Mouse (Mus musculus) small intestine, adult 2 months (tissue): ENCODE measurements around the gene Defa17. TPM values are rescaled to one million over a fixed set of nuclear protein-coding genes. Genes with fewer than 3 reads are reported as not detected.
"Not testable (repeated sequence)": the region's sequence is repeated elsewhere in the genome, so short reads cannot be mapped to it uniquely, and the experiment has no call there.

Source experiments
- H3K27ac ChIP-seq: fragments of 200-500 bp; 2 replicates; pipeline ENCODE4 v1.5.1; 2012; ENCODE audit warnings: low read depth, low read length, control low read depth, inconsistent platforms; ENCODE audit not compliant: insufficient read depth
- H3K27me3 ChIP-seq: fragments of 200-500 bp; 2 replicates; pipeline ENCODE4 v1.6.1; 2012; ENCODE audit warnings: mild to moderate bottlenecking, moderate library complexity, low read length, inconsistent platforms; ENCODE audit not compliant: control insufficient read depth, insufficient read depth
- H3K36me3 ChIP-seq: fragments of 200-500 bp; 2 replicates; pipeline ENCODE4 v1.6.1; 2012; ENCODE audit warnings: mild to moderate bottlenecking, low read length, control low read depth, inconsistent platforms; ENCODE audit not compliant: control insufficient read depth, insufficient read depth
- H3K4me1 ChIP-seq: fragments of 200-500 bp; 2 replicates; pipeline ENCODE4 v1.6.1; 2012; ENCODE audit warnings: low read length, inconsistent platforms, mixed read lengths; ENCODE audit not compliant: control insufficient read depth, insufficient read depth, insufficient read length
- H3K4me3 ChIP-seq: fragments of 200-500 bp; 2 replicates; pipeline ENCODE4 v1.5.1; 2012; ENCODE audit warnings: low read depth, mild to moderate bottlenecking, control low read depth, inconsistent platforms, low read length, moderate library complexity
- WGBS: fragments of 180-500 bp; shearing (Covaris S2); methylation state at CpG from one replicate; pipeline ENCODE4 v1.1.7; 2018; 5-methylcytosine and 5-hydroxymethylcytosine counted together
- polyA plus RNA-seq: library from polyadenylated mRNA; depleted of rRNA; stranded (reverse); fragments of >200 nt; gene quantifications from 2 replicates; pipeline ENCODE4 v1.2.3, GENCODE M21; 2012; rRNA removed

Defa17 gene
- polyA plus RNA-seq, result 25.4 and 113 TPM in 2 replicates

GRCm38 (mm10) chr8:21655480-21655879 lies at the start of gene Defa17:
Gene Defa17, plus strand, starts transcription at chr8:21655780.
- not testable (repeated sequence) for H3K27ac ChIP-seq, H3K4me1 ChIP-seq, H3K27me3 ChIP-seq, H3K36me3 ChIP-seq, H3K4me3 ChIP-seq
- no CpG with 5 or more reads among the region's 2 CpGs for WGBS

- H3K4me1 ChIP-seq, H3K27ac ChIP-seq, H3K4me3 ChIP-seq, H3K27me3 ChIP-seq, H3K36me3 ChIP-seq: not testable (repeated sequence)
- 70% methylated on average over 1 of the region's 1 CpGs for WGBS
Observed at GRCm38 (mm10) chr8:21617883-21618282, 37.7 kb upstream of the Defa17 start, which contains the start of gene Defa26. Gene Defa26, plus strand, starts transcription at chr8:21618183.

GRCm38 (mm10) chr8:21665497-21665896 lies 9.9 kb downstream of the Defa17 start, which contains the start of gene Defa34:
Gene Defa34, plus strand, starts transcription at chr8:21665797.
- H3K27ac ChIP-seq, H3K27me3 ChIP-seq, H3K4me1 ChIP-seq, H3K4me3 ChIP-seq, H3K36me3 ChIP-seq: not testable (repeated sequence)
- 90% methylated on average over 1 of the region's 1 CpGs for WGBS

GRCm38 (mm10) chr8:21703545-21703944 lies 48.0 kb downstream of the Defa17 start, which contains the start of gene AY761184:
Gene AY761184, minus strand, starts transcription at chr8:21703645.
- H3K4me3 ChIP-seq, H3K27me3 ChIP-seq, H3K36me3 ChIP-seq, H3K27ac ChIP-seq, H3K4me1 ChIP-seq: not testable (repeated sequence)
- 63% methylated on average over 2 of the region's 2 CpGs for WGBS

Other genes starting within 250 kb of the Defa17 start
- gene Defa36, start 228.4 kb upstream of the Defa17 start, polyA plus RNA-seq, result 129 and 1,309 TPM in 2 replicates
- not detected in 2 replicates for gene Gm7849, start 199.2 kb upstream of the Defa17 start, polyA plus RNA-seq
- gene Defa20, start 146.5 kb upstream of the Defa17 start, polyA plus RNA-seq, result 24.9 and 3,720 TPM in 2 replicates
- 474 TPM in 1 of 2 replicates, not detected in the other for gene Defa32, start 126.7 kb upstream of the Defa17 start, polyA plus RNA-seq
- not detected in 2 replicates for gene Defa37, start 90.4 kb upstream of the Defa17 start, polyA plus RNA-seq
- gene Defa28, start 72.8 kb upstream of the Defa17 start, polyA plus RNA-seq, result not detected in 2 replicates
- gene Gm7861, start 61.3 kb upstream of the Defa17 start, polyA plus RNA-seq, result 186 and 2,595 TPM in 2 replicates
- gene Defa26, start 37.6 kb upstream of the Defa17 start, polyA plus RNA-seq, result 5.5 and 27.3 TPM in 2 replicates
- 3.2 TPM in 1 of 2 replicates, not detected in the other for gene Defa34, start 10.0 kb downstream of the Defa17 start, polyA plus RNA-seq
- gene AY761184, start 47.9 kb downstream of the Defa17 start, polyA plus RNA-seq, result 271 and 1,244 TPM in 2 replicates
- 1,324 and 5,253 TPM in 2 replicates for gene Defa24, start 78.7 kb downstream of the Defa17 start, polyA plus RNA-seq
- not detected in 2 replicates for gene Defb50, start 167.8 kb downstream of the Defa17 start, polyA plus RNA-seq
- gene Defb2, start 184.1 kb downstream of the Defa17 start, polyA plus RNA-seq, result not detected in 2 replicates
- gene Defb10, start 203.1 kb downstream of the Defa17 start, polyA plus RNA-seq, result not detected in 2 replicates
- not detected in 2 replicates for gene Defb9, start 229.6 kb downstream of the Defa17 start, polyA plus RNA-seq